Mouse (Mus musculus): ENCODE measurements around the gene Peg12. TPM values are rescaled to one million over a fixed set of nuclear protein-coding genes. Genes with fewer than 3 reads are reported as not detected.

Gene Peg12
- polyA plus RNA-seq (2021; fragmentation: Nextera tagmentation), result 0.16 and 0.26 TPM in 2 replicates
- long read RNA-seq, experiment 1, result 0 reads
- long read RNA-seq, experiment 2, result 0 reads

GRCm38 (mm10) chr7:62463878-62464755, at the start of gene Peg12:
Gene Peg12 (minus strand): TSS chr7:62464510.

GRCm38 (mm10) chr7:62419493-62420360, 44.6 kb downstream of the Peg12 start, which contains the start of gene Mkrn3:
Gene Mkrn3 (minus strand): TSS chr7:62420139.

Other genes starting within 250 kb of the Peg12 start
- 88.1 and 182 TPM in 2 replicates for gene Ndn, start 117.9 kb downstream of the Peg12 start, polyA plus RNA-seq (2021; fragmentation: Nextera tagmentation)
- 0.26 and 0.28 TPM in 2 replicates for gene Magel2, start 87.5 kb downstream of the Peg12 start, polyA plus RNA-seq (2021; fragmentation: Nextera tagmentation)
- 0.77 and 0.79 TPM in 2 replicates for gene Mkrn3, start 44.4 kb downstream of the Peg12 start, polyA plus RNA-seq (2021; fragmentation: Nextera tagmentation)

Data from left cerebral cortex, adult 6 months (tissue).